Mouse (Mus musculus) liver, postnatal 0 days (tissue): ENCODE results near the gene Ptprg.

Experiments
- CTCF ChIP-seq: sonication (generic); IDR thresholded peaks from 2 replicates; pipeline ENCODE4 v1.5.1; 2016; ENCODE audit warnings: antibody characterized with exemption, low read depth
- EP300 ChIP-seq: IDR thresholded peaks from 2 replicates; pipeline ENCODE4 v1.6.1; 2016; ENCODE audit warnings: antibody characterized with exemption, low read depth, mild to moderate bottlenecking

DNA sequence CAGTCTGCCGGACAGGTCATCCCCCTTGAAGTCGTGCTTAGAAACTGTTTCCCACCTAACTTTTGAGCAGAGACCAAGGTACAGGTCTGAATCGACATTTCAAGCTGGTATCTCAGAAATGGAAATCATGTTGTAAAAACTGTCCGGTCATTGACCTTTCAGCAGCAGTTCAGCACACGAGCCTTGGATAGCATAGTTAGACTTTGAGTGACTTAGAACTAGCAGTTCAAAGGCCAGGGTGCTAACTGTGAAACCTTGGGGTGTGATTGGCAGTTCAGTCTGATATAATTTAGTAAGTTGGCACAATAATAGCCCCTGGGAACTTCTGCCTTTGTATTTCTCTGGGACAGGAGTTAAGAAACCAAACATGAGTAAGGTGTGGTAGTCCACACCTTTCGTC is 312.5 kb downstream of the Ptprg start:
- no peak for TF ChIP-seq EP300
- TF ChIP-seq CTCF = no peak
